Mouse (Mus musculus): ENCODE measurements at regions not wholly inside any gene's neighbourhood (a gene's known extent, or its start where the extent isn't known, plus 50 kb on each side); places are given as distances from the start of the nearest gene placed in this dataset.
A peak's percentile ranks its signal among the peaks of the same experiment; 100 is the strongest.

DNA sequence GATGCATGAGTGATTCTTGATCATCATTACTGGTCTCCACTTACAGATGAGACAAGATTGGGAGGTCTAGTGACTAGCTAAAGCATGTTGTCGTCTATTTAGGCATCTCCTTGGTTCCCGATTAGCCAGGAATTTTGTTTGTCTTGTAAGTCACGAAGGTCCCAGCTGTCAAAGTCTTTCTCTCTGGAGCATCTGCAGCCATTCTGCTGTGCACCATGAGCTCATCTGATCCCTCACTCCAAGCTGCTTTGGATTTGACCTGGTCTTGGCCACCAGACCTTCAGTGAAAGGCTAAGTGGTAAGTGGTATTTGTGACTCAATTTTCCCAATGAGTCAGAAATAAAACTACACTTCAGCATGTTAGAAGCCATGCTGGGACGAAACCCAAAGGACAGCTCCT is 53.3 kb upstream of the Creb5 start:
- Histone ChIP-seq H3K4me1 (no peaks in the 10 kb centered on the region), H3K9me3 (no peaks in the 10 kb centered on the region), H3K27me3 (replicated peaks) (no peaks in the 10 kb centered on the region), H3K36me3 (no peaks in the 10 kb centered on the region), H3K9ac (no peak overlapping the region), H3K4me3 (no peak overlapping the region), H3K27ac (no peak overlapping the region), H3K4me2 (replicated peaks) (no peak overlapping the region)
- WGBS, result 72% methylated on average over 4 of the region's 4 CpGs
- ATAC-seq (ENCODE audit: low FRiP score, low read depth), result no peak

DNA sequence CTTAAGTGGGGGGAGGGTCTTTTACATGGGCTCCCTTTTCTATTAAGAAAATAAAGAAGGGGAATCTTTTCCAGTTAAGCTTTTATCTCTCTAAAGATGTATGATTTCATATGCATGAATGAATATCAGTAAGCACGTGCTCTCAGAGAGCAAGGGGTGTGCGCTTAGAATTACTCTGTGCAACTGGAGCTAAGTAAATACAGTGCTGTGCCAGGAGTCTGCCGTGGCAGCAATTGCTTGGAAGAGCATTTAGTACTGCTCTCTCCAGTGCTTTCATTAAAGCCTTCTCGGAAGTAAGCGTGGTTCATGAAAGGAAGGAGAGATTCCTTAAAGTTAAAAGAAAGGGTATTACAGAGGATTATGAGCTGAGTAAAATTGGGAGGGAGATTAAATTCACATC is 54.5 kb upstream of the Creb5 start:
- no peak overlapping the region for H3K4me3 ChIP-seq
- no peak overlapping the region for H3K9ac ChIP-seq
- H3K4me1 ChIP-seq, result no peaks in the 10 kb centered on the region
- no peaks in the 10 kb centered on the region for H3K9me3 ChIP-seq
- no peak for ATAC-seq (ENCODE audit: low FRiP score, low read depth)
- no peak overlapping the region for H3K4me2 ChIP-seq (replicated peaks)
- no peak overlapping the region for H3K27ac ChIP-seq
- WGBS, result 78% methylated on average over 5 of the region's 5 CpGs
- H3K27me3 ChIP-seq (replicated peaks), result no peaks in the 10 kb centered on the region
- H3K36me3 ChIP-seq, result no peaks in the 10 kb centered on the region

DNA sequence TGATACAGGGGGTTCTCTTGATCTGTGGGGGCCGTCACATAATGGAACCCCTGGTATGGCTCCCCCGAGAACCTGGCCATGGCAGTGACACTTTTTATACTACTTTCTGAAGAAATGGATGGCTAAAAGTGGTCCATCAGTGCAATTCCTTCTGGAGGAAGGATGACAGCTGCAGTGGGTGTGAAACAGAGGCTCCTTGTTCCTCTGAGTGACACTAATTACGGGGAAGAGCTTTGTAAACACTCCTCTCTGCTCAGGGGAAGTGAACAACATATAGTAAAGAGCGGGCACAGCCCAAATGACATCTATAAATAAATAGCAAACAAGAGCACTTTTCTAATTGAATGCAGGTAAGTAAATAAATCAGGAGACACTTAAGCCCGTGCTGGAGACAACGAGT is 57.7 kb upstream of the Creb5 start:
- Histone ChIP-seq H3K4me3 (no peak overlapping the region), H3K27me3 (replicated peaks) (no peaks in the 10 kb centered on the region), H3K4me2 (replicated peaks) (no peak overlapping the region), H3K9me3 (no peaks in the 10 kb centered on the region), H3K4me1 (no peaks in the 10 kb centered on the region), H3K9ac (no peak overlapping the region), H3K27ac (no peak overlapping the region), H3K36me3 (no peaks in the 10 kb centered on the region)
- WGBS, result 38% methylated on average over 6 of the region's 6 CpGs
- ATAC-seq (ENCODE audit: low FRiP score, low read depth), result no peak

DNA sequence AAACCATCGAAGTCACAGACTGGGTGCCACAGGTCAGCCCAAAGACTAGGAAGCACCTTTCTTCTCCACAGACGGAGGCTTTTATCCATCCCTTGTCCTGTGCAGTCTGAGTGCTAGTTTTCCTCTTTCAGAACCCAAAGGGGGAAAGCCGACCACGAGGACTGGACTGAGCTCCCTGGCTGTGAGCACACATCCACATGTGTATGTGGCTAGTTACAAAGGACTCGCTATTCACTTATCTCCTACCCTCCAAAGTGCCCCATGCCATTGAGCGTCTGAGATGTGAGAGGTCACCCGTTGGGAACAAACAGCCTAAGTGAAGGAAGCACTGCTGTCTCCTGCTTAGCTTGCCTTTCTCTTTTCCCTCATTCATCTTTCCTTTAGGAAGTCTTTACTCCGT is 65.0 kb upstream of the Creb5 start:
- ATAC-seq (ENCODE audit: low FRiP score, low read depth), result no peak

DNA sequence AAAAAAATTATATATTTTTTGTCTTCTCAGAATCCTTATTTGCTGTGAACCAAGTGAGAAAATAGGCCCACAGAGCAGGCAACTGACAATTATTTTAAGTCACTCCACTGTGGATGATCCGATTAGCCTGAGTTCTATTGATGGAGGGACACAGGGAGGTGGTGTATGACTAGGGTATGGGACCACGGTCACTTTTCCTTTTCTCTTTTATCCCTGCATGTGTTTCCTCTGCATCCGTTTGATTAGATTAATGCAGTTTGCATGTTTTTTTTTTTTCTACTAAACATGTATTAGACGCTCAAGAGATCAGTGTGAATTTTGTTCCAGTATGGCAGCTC is 65.4 kb upstream of the Creb5 start:
- no peak overlapping the region for H3K9ac ChIP-seq
- no peaks in the 10 kb centered on the region for H3K36me3 ChIP-seq
- H3K9me3 ChIP-seq, result no peaks in the 10 kb centered on the region
- H3K4me1 ChIP-seq, result peaks cover 17% of the 10 kb centered on the region
- H3K4me2 ChIP-seq (replicated peaks), result no peak overlapping the region
- 27% methylated on average over 4 of the region's 4 CpGs for WGBS
- no peak overlapping the region for H3K4me3 ChIP-seq
- no peak overlapping the region for H3K27ac ChIP-seq
- H3K27me3 ChIP-seq (replicated peaks), result no peaks in the 10 kb centered on the region
- peak; percentile 63; the same call in 1 of the 2 replicates for ATAC-seq (ENCODE audit: low FRiP score, low read depth)

More for the DNA sequence above, 65.0 kb upstream of the Creb5 start:
- H3K4me3 ChIP-seq, result no peak overlapping the region
- WGBS, result 54% methylated on average over 8 of the region's 8 CpGs
- H3K9me3 ChIP-seq, result no peaks in the 10 kb centered on the region
- no peaks in the 10 kb centered on the region for H3K27me3 ChIP-seq (replicated peaks)
- H3K36me3 ChIP-seq, result no peaks in the 10 kb centered on the region
- no peak overlapping the region for H3K4me2 ChIP-seq (replicated peaks)
- no peak overlapping the region for H3K9ac ChIP-seq
- H3K4me1 ChIP-seq, result peaks cover 17% of the 10 kb centered on the region
- H3K27ac ChIP-seq, result no peak overlapping the region

DNA sequence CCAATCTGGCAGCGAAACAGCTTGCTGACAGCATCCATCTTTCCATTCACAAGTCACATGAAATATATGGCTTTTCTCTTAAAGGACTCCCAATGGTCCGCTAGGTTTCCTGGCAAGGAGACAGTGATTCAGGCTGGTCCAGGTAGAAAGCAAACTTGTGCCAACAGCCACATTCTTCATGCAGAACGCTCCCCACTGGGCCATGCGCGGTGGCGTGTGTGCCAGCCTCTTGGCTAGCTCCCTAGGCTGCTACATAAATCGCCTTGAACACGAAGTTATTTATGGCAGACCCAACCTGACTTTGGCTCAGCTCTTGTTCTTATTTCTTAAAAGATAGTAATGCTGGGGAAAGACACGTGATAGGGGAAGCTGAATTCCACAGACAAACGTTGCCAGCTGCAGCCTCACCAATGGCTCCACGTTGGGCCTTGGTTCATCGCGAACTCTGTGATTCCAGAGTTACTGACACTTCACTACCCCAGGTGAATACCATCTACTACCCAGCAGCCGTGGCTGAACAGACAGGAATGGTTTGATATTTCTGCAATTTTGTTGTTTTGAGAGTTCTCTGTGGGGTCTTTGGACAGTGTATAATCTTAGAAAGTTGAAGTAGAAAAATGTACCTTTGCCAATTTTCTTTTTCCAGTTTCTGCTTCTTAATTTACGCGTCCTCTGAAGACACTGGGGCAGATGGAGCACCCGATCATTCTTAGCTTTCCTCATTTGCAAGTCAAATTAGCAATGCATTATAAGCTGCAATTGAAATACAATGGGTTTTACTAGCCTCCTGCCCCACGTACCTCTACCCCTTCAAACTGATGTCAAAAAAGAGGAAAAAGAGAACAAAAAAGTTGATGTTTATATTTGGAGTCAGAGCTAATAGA is 66.0 kb upstream of the Creb5 start:
- Histone ChIP-seq H3K36me3 (no peaks in the 10 kb centered on the region), H3K4me1 (peaks cover 17% of the 10 kb centered on the region), H3K4me2 (replicated peaks) (peak overlapping the region; percentile 40; the same call in 1 of the 2 replicates), H3K27ac (no peak overlapping the region), H3K9ac (no peak overlapping the region), H3K27me3 (replicated peaks) (no peaks in the 10 kb centered on the region), H3K9me3 (no peaks in the 10 kb centered on the region), H3K4me3 (no peak overlapping the region)
- peak; percentile 80 for ATAC-seq (ENCODE audit: low FRiP score, low read depth)
- 34% methylated on average over 18 of the region's 18 CpGs for WGBS

DNA sequence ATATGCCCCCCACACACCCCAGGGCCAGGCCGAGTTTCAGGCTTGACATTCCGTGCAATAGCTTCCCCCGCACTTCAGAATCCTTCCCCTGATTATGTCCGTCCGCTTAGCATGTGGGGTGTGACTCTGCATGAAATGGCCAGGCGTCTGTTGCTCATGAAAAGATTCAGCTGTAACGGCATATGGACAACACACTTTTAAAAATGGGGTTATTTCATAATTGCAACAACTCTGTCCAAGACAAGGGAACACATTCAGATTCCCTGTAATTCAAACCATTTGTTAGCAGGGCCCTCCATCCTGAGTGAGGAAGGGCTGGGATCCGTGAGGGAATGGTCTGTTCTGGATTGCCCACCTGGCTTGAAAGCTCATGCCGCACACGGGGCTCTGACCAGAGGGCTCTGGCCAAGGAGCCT is 68.2 kb upstream of the Creb5 start:
- 77% methylated on average over 10 of the region's 10 CpGs for WGBS
- Histone ChIP-seq H3K27ac (no peak overlapping the region), H3K4me1 (peaks cover 17% of the 10 kb centered on the region)

DNA sequence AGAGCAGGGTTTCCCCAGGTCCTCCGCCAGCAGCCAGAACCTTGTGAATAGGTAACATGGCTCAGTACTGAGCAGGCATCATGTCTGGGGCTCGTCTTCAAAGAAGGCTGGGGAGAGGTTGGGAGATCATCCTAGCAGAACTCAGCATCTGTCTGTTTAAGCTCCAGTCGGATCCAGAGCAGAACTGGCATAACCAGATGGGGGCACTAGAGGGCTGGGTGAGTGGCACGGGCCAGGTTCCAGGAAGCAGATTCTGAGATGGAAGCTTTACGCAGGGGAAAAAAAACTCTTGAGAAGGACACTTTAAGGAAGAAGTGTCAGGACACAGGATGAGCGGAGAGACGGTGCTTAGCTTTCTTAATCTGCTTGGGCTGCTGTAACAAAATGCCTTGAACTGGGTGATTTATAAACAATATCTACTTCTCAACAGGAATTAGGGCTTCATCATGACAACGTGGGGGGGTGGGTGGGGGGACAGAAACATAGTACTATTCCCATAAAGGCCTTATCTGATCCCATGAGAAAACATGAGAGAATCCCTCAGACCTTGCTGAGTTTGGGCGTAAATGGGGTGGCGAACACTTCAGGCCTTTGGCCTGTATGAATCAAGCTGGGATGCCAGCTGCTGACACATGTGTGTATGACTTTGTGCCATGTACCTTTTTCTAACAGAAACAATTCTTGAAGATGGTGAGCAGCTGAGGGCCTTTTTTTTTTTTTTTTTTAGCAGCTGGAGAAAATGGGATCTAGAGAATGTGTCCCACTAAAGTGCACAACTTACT is 69.6 kb upstream of the Creb5 start:
- WGBS, result 57% methylated on average over 10 of the region's 10 CpGs
- no peak for ATAC-seq (ENCODE audit: low FRiP score, low read depth)
- Histone ChIP-seq H3K4me3 (no peak overlapping the region), H3K27me3 (replicated peaks) (no peaks in the 10 kb centered on the region), H3K4me2 (replicated peaks) (no peak overlapping the region), H3K27ac (no peak overlapping the region), H3K9me3 (no peaks in the 10 kb centered on the region), H3K36me3 (no peaks in the 10 kb centered on the region), H3K4me1 (peaks cover 17% of the 10 kb centered on the region), H3K9ac (no peak overlapping the region)

More for the DNA sequence above, 68.2 kb upstream of the Creb5 start:
- H3K36me3 ChIP-seq, result no peaks in the 10 kb centered on the region
- ATAC-seq (ENCODE audit: low FRiP score, low read depth), result no peak
- no peaks in the 10 kb centered on the region for H3K9me3 ChIP-seq
- no peak overlapping the region for H3K4me2 ChIP-seq (replicated peaks)
- no peaks in the 10 kb centered on the region for H3K27me3 ChIP-seq (replicated peaks)
- no peak overlapping the region for H3K4me3 ChIP-seq
- H3K9ac ChIP-seq, result no peak overlapping the region

DNA sequence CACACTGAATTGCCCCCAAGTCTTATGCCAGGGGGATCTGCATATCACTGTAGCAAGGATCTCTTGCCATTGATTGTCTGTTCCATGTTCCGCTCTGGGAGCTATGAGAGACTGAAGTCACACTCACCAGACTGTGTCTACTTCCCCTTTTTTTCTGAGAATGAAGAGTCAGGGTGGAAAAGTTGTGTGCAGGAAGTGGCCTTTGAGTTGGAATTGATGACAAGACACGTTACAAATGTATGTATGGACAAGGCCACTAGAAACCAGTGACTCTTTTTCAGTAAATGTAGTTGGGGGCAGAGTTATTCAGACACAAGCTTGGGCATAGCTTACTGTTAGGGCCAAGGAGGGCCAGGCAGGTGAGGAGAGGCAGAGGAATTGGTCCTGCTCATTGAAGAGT is 70.4 kb upstream of the Creb5 start:
- Histone ChIP-seq H3K4me2 (replicated peaks) (no peak overlapping the region), H3K9me3 (no peaks in the 10 kb centered on the region), H3K4me3 (no peak overlapping the region), H3K9ac (no peak overlapping the region), H3K27me3 (replicated peaks) (no peaks in the 10 kb centered on the region), H3K36me3 (no peaks in the 10 kb centered on the region), H3K27ac (no peak overlapping the region), H3K4me1 (peaks cover 11% of the 10 kb centered on the region)
- ATAC-seq (ENCODE audit: low FRiP score, low read depth), result no peak
- 80% methylated on average over 2 of the region's 2 CpGs for WGBS

DNA sequence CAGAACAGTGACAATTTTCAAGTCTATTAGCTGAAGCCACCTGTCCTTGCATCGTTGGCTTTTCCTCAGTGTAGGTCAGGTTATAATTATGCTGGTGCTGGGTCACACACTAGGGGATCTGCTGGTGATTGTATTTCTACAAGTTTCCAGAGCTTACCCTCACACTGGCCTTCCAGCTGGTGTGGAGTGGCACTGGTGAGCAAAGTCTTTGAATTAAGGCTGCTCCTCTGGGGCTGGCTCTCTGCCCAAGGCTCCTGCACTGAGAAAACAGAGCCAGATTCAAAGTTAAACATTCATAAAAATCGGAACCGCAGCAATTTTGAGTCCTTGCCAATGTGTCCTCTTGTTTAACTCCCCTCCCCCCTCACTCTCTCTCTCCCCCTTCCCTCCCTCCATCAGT is 75.7 kb upstream of the Creb5 start:
- 70% methylated on average over 3 of the region's 3 CpGs for WGBS
- no peak for ATAC-seq (ENCODE audit: low FRiP score, low read depth)
- H3K9ac ChIP-seq, result no peak overlapping the region

DNA sequence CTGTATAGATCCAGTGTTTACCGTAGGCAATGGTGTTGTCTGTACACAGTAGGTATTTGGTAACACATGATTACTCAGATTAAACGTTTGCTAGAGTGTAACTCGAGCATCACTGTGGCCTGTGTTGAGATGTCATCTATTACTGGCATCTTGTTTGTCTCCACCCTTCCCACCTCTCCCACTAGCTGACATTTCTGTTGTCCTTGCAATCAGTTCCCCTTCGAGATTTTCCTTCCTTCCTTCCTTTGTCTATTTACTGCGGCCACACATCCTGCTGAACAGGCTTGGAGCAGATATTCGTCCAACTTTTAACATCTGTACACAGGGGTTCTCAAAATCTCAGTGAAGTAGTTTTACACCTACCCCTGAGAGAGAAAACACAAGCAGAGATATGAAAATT is 77.7 kb upstream of the Creb5 start:
- H3K4me2 ChIP-seq (replicated peaks), result no peak overlapping the region
- 77% methylated on average over 6 of the region's 6 CpGs for WGBS
- H3K4me3 ChIP-seq, result no peak overlapping the region
- no peak overlapping the region for H3K9ac ChIP-seq
- ATAC-seq (ENCODE audit: low FRiP score, low read depth), result no peak
- no peaks in the 10 kb centered on the region for H3K36me3 ChIP-seq
- H3K9me3 ChIP-seq, result no peaks in the 10 kb centered on the region
- H3K4me1 ChIP-seq, result no peaks in the 10 kb centered on the region
- no peak overlapping the region for H3K27ac ChIP-seq
- no peaks in the 10 kb centered on the region for H3K27me3 ChIP-seq (replicated peaks)

More for the DNA sequence above, 75.7 kb upstream of the Creb5 start:
- Histone ChIP-seq H3K4me1 (no peaks in the 10 kb centered on the region), H3K4me3 (no peak overlapping the region), H3K27me3 (replicated peaks) (no peaks in the 10 kb centered on the region), H3K36me3 (no peaks in the 10 kb centered on the region), H3K9me3 (no peaks in the 10 kb centered on the region), H3K27ac (no peak overlapping the region), H3K4me2 (replicated peaks) (no peak overlapping the region)

DNA sequence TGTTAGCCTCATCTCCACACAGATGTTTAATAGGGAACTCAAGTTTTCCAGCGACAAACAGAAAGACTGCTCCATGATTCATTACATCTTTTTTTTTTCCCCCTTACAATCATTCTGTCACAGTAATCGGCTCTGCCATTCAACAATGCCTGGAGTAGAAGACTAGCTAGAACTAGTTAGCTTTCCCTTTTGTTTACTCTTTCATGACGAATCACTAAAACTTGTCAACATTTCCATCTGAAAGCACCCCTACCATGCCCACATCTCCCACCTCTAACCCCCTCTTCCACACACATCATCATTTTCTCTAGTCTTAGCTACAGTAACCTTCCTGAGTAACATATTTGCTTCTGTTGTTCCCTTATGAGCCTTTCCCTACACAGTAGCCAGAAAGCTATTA is 78.6 kb upstream of the Creb5 start:
- Histone ChIP-seq H3K27me3 (replicated peaks) (no peaks in the 10 kb centered on the region), H3K4me1 (no peaks in the 10 kb centered on the region), H3K9ac (no peak overlapping the region), H3K4me2 (replicated peaks) (no peak overlapping the region), H3K36me3 (no peaks in the 10 kb centered on the region), H3K27ac (no peak overlapping the region), H3K4me3 (no peak overlapping the region), H3K9me3 (no peaks in the 10 kb centered on the region)
- no peak for ATAC-seq (ENCODE audit: low FRiP score, low read depth)
- WGBS, result 39% methylated on average over 3 of the region's 3 CpGs
